Mouse (Mus musculus) inflammation-experienced regulatory T-cells, adult 6 months (primary cell): ENCODE measurements around the gene Nphs1. TPM values are rescaled to one million over a fixed set of nuclear protein-coding genes. Genes with fewer than 3 reads are reported as not detected.
"Not testable (repeated sequence)": the region's sequence is repeated elsewhere in the genome, so short reads cannot be mapped to it uniquely, and the experiment has no call there.

Experiments used
- ATAC-seq: one replicate; pipeline ENCODE4 v1.8.0; 2017
- polyA plus RNA-seq, 3 experiments: library from polyadenylated mRNA; unstranded; fragments of 100-300 nt; shearing (Covaris generic); gene quantifications; one replicate each; pipeline ENCODE4 v1.2.1; 2017

The Nphs1 gene
- polyA plus RNA-seq, 3 experiments from 2014 or later: 0.11 TPM; not detected in 2

GRCm38 (mm10) chr7:30443696-30444095 lies 14.4 kb upstream of the Nphs1 start:
- ATAC-seq: peak; percentile 60

GRCm38 (mm10) chr7:30444154-30444970 lies 13.8 kb upstream of the Nphs1 start:
- ATAC-seq: no peak

- peak; percentile 68 for ATAC-seq
These were observed 13.0 kb upstream of the Nphs1 start, which contains the start of gene Aplp1 for GRCm38 (mm10) chr7:30444971-30445751. Gene Aplp1 (minus strand): TSS chr7:30445535.

- ATAC-seq: no peak
These were observed 7.9 kb upstream of the Nphs1 start for GRCm38 (mm10) chr7:30450241-30450640.

GRCm38 (mm10) chr7:30453327-30453726 lies 4.8 kb upstream of the Nphs1 start:
- peak; percentile 51 for ATAC-seq

GRCm38 (mm10) chr7:30453766-30454165 lies 4.3 kb upstream of the Nphs1 start:
- peak; percentile 82 for ATAC-seq

GRCm38 (mm10) chr7:30454259-30454658 lies 3.9 kb upstream of the Nphs1 start:
- ATAC-seq: no peak

GRCm38 (mm10) chr7:30456487-30456886 lies 1.6 kb upstream of the Nphs1 start:
- ATAC-seq: no peak

- no peak for ATAC-seq
These were observed 1.0 kb upstream of the Nphs1 start for GRCm38 (mm10) chr7:30456911-30457628.

GRCm38 (mm10) chr7:30459484-30459883 lies 1.4 kb downstream of the Nphs1 start:
- no peak for ATAC-seq

GRCm38 (mm10) chr7:30463568-30463967 lies 5.5 kb downstream of the Nphs1 start:
- no peak for ATAC-seq

- no peak for ATAC-seq
These were observed 5.9 kb downstream of the Nphs1 start for GRCm38 (mm10) chr7:30463996-30464395.

GRCm38 (mm10) chr7:30464816-30465300 lies 6.7 kb downstream of the Nphs1 start:
- ATAC-seq: no peak

GRCm38 (mm10) chr7:30472411-30472810 lies 14.3 kb downstream of the Nphs1 start:
- ATAC-seq: no peak

GRCm38 (mm10) chr7:30474999-30475398 lies 16.9 kb downstream of the Nphs1 start:
- ATAC-seq: no peak

- not testable (repeated sequence) for ATAC-seq
These were observed 18.0 kb downstream of the Nphs1 start for GRCm38 (mm10) chr7:30476136-30476535.

- no peak for ATAC-seq
These were observed 19.6 kb downstream of the Nphs1 start for GRCm38 (mm10) chr7:30477415-30478381.

- ATAC-seq: no peak
These were observed 26.1 kb downstream of the Nphs1 start for GRCm38 (mm10) chr7:30484250-30484649.

- ATAC-seq: no peak
These were observed 32.3 kb downstream of the Nphs1 start for GRCm38 (mm10) chr7:30490251-30490956.

GRCm38 (mm10) chr7:30490957-30491307 lies 32.8 kb downstream of the Nphs1 start:
- ATAC-seq: no peak

- no peak for ATAC-seq
These were observed 34.6 kb downstream of the Nphs1 start for GRCm38 (mm10) chr7:30492765-30493164.
